Mouse (Mus musculus) intestine, embryonic 14.5 days (tissue): ENCODE measurements around the gene Twnk. TPM values are rescaled to one million over a fixed set of nuclear protein-coding genes. Genes with fewer than 3 reads are reported as not detected.

ENCODE experiments used
- ATAC-seq: fragments of 200-750 bp; cut with Nextera tagmentation; replicated peaks from 2 replicates; pipeline ENCODE4 v1.8.0; 2017; ENCODE audit warnings: low read depth, moderate number of reproducible peaks, moderate TSS enrichment, moderate library complexity; ENCODE audit not compliant: low FRiP score, low TSS enrichment
- DNase-seq: peaks from one replicate; pipeline ENCODE4 v3.0.0-alpha.2; 2018; ENCODE audit warnings: low spot score
- H3K27ac ChIP-seq: fragments of 300-500 bp; sonication (generic); 2 replicates; pipeline ENCODE4 v1.5.1; 2014; ENCODE audit warnings: low read depth, mild to moderate bottlenecking, control low read depth
- H3K27me3 ChIP-seq: fragments of 300-500 bp; sonication (generic); replicated peaks from 2 replicates; pipeline ENCODE4 v1.6.1; 2014; ENCODE audit warnings: low read length, control low read depth; ENCODE audit not compliant: control insufficient read depth, insufficient read depth
- H3K36me3 ChIP-seq: fragments of 300-500 bp; sonication (generic); 2 replicates; pipeline ENCODE4 v1.6.1; 2014; ENCODE audit warnings: low read length, control low read depth; ENCODE audit not compliant: control insufficient read depth, insufficient read depth
- H3K4me1 ChIP-seq: fragments of 300-500 bp; sonication (generic); replicated peaks from 2 replicates; pipeline ENCODE4 v1.6.1; 2014; ENCODE audit warnings: low read length, control low read depth, mixed read lengths; ENCODE audit not compliant: control insufficient read depth, insufficient read depth
- H3K4me2 ChIP-seq: fragments of 300-500 bp; sonication (generic); 2 replicates; pipeline ENCODE4 v1.6.1; 2014; ENCODE audit warnings: low read length
- H3K4me3 ChIP-seq: fragments of 300-500 bp; sonication (generic); 2 replicates; pipeline ENCODE4 v1.5.1; 2014; ENCODE audit warnings: low read depth, low read length, control low read depth, mixed read lengths
- H3K9ac ChIP-seq: fragments of 300-500 bp; sonication (generic); 2 replicates; pipeline ENCODE4 v1.6.1; 2014; ENCODE audit warnings: mild to moderate bottlenecking, low read length
- H3K9me3 ChIP-seq: fragments of 300-500 bp; sonication (generic); 2 replicates; pipeline ENCODE4 v1.6.1; 2016; ENCODE audit warnings: low read length, control low read depth; ENCODE audit not compliant: control insufficient read depth
- WGBS: fragments of 180-500 bp; shearing (Covaris S2); extraction: QIAGEN DNeasy Blood & Tissue Kit; methylation state at CpG from one replicate; pipeline ENCODE4 v1.1.7; 2014; 5-methylcytosine and 5-hydroxymethylcytosine counted together
- polyA plus RNA-seq: library from polyadenylated mRNA; unstranded; fragments of >200 nt; fragmentation: Nextera tagmentation; extraction: Ambion mirVana; gene quantifications from 2 replicates; pipeline ENCODE4 v1.2.1, GENCODE M21; 2014

Twnk gene
- polyA plus RNA-seq, 1 experiment from 2014 or later, result 16.7 TPM

DNA sequence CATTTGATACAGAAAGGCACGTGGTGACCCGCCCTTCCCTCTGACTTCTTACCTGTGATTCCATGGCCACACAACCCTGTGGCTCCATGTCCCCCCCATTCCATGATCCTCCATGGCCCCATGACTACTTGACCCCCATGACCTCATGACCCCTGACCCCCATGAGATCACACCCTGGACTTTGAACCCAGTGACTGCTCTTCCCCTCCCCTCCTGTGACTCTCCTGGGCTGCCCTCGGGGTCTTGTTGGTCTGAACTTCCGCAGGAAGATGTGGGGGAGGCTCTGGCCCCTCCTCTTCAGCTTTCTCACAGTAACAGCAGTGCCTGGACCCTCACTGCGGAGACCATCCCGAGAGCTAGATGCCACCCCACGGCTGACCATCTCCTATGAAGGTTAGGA, 13.2 kb upstream of the Twnk start:
- no peak for DNase-seq
- H3K27ac ChIP-seq, result no peak overlapping the region

DNA sequence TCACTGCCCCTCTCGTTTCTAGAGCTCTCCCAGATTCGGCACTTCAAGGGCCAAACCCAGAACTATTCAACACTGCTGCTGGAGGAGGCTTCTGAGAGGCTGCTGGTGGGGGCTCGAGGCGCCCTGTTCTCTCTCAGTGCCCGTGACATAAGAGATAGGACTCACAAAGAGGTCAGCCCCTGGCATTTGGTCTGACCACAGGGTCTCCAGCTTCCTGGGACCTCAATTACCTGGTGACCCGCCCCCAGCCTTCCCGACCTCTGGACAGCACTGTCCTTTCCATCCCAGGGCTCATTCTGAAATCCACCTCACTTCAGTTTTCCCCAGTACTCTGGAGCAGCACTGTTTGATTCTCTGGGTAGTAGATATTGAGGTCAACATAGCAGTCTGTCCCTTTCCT, 12.8 kb upstream of the Twnk start:
- ATAC-seq (no peak), DNase-seq (no peak)
- Histone ChIP-seq H3K4me3 (no peak overlapping the region), H3K27ac (no peak overlapping the region), H3K9ac (no peak overlapping the region), H3K27me3 (no peaks in the 10 kb centered on the region), H3K4me1 (peaks cover 16% of the 10 kb centered on the region), H3K9me3 (no peaks in the 10 kb centered on the region), H3K4me2 (no peak overlapping the region), H3K36me3 (peaks cover 25% of the 10 kb centered on the region)
- 45% methylated on average over 7 of the region's 7 CpGs for WGBS

More for the DNA sequence above, 13.2 kb upstream of the Twnk start:
- Histone ChIP-seq H3K4me3 (no peak overlapping the region), H3K9me3 (no peaks in the 10 kb centered on the region), H3K4me2 (no peak overlapping the region), H3K27me3 (no peaks in the 10 kb centered on the region), H3K4me1 (peaks cover 16% of the 10 kb centered on the region), H3K36me3 (peaks cover 21% of the 10 kb centered on the region; the same call in 1 of the 2 replicates), H3K9ac (no peak overlapping the region)
- WGBS, result 42% methylated on average over 7 of the region's 7 CpGs
- ATAC-seq, result no peak

DNA sequence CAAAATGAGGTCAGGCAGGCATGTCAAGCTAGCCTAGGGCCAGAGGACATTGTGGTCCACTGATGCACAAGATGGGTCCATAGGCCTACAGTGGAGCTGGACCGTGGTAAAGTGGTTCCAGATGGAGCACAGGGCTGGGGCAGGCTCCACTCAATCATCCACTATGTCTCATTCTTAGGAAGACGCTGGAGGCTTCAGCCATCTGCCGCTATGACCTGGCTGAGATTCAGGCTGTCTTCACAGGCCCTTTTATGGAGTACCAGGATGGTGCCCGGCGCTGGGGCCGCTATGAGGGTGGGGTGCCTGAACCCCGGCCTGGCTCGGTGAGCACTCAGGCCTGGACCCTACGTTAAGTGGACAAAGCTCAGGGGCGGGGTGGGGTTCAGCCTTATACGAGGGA, 7.7 kb upstream of the Twnk start:
- Histone ChIP-seq H3K4me3 (no peak overlapping the region), H3K4me2 (no peak overlapping the region), H3K27ac (no peak overlapping the region), H3K4me1 (no peaks in the 10 kb centered on the region), H3K9ac (no peak overlapping the region), H3K36me3 (peaks cover 57% of the 10 kb centered on the region), H3K9me3 (no peaks in the 10 kb centered on the region), H3K27me3 (no peaks in the 10 kb centered on the region)
- ATAC-seq, result no peak
- no peak for DNase-seq
- 85% methylated on average over 11 of the region's 11 CpGs for WGBS

DNA sequence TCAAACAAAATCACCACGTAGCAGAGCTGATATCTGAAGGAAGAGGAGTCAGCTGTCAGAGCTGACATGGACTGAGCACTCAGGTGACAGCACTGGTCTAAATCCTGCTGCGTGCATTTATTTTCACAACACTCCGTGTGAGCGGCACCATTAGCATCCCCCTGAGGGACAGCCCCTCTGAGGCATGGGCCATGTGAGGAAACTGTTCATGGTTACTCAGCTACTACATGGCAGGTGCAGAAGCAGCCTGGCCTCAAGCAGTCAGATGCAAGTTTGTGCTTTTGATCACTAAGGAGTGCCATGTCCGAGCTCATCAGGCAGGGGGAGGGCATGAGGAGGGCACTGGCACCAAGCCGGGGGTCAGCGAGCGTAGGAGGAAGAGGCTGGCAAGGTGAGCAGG, 5.8 kb upstream of the Twnk start:
- no peaks in the 10 kb centered on the region for H3K9me3 ChIP-seq
- H3K9ac ChIP-seq, result no peak overlapping the region
- no peaks in the 10 kb centered on the region for H3K27me3 ChIP-seq
- ATAC-seq (no peak), DNase-seq (no peak)
- no peak overlapping the region for H3K4me2 ChIP-seq
- peaks cover 66% of the 10 kb centered on the region for H3K36me3 ChIP-seq
- 88% methylated on average over 8 of the region's 8 CpGs for WGBS
- no peak overlapping the region for H3K27ac ChIP-seq
- no peaks in the 10 kb centered on the region for H3K4me1 ChIP-seq
- H3K4me3 ChIP-seq, result no peak overlapping the region

DNA sequence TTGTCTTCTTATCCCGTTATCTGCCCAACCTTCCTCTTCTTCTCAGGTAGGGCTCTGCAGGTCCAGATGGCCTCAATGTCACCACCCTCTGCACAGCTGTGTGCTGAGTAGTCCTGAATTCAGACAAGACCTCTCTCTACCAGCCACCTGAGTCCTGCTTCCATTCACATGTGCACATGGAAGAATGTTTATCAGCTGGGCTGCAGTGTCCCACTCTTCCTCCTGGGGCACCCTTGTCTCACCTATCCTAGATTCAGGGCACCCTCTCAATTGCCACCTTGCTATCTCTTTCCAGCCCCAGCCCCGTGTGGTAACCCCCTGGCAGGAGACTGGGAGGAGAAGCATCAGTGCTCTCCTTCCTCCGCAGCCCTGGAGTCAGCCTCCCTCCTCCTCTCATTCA, 3.2 kb upstream of the Twnk start:
- DNase-seq (no peak), ATAC-seq (no peak)
- Histone ChIP-seq H3K27ac (no peak overlapping the region), H3K4me3 (no peak overlapping the region), H3K36me3 (peaks cover 59% of the 10 kb centered on the region), H3K4me2 (no peak overlapping the region), H3K27me3 (no peaks in the 10 kb centered on the region), H3K9me3 (no peaks in the 10 kb centered on the region), H3K9ac (no peak overlapping the region), H3K4me1 (peaks cover 11% of the 10 kb centered on the region)
- WGBS, result 58% methylated on average over 3 of the region's 3 CpGs

DNA sequence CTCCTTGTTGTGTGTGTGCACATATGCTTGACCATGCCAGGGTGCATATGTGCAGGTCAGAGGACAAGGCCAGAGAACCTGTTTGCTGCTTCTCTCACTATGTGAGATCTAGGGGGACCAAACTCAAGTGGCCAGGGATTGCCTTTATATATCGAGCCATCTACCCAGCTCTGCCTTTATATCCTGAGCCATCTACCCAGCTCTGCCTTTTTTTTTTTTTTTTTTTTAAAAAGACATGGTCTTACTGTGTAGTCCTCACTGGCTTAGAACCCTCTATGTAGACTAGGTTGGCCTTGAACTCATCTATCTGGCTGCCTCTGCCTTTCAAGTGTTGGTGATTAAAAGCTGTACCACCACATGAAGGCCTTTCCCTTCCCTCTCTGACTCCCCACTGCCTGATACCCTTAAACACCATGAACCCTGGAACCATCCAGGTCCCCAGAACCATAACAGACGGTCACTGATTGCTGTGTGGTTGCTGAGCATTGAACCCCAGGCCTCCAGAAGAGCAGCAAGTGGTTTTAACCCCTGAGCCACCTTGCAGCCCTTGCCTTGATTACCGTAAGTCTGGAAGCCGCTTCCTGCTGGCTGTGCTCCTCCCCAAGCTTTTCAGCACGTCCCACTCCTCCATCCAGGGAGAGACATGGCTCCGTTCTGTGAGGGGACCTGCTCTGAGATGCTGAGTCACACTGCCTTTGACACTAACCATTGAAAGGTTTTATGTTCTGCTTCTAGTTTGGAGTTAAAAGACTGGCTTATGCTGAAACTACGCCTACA, 1.5 kb upstream of the Twnk start:
- Histone ChIP-seq H3K4me3 (no peak overlapping the region), H3K9me3 (no peaks in the 10 kb centered on the region), H3K9ac (no peak overlapping the region), H3K27ac (no peak overlapping the region), H3K4me1 (peaks cover 18% of the 10 kb centered on the region), H3K27me3 (no peaks in the 10 kb centered on the region), H3K36me3 (peaks cover 44% of the 10 kb centered on the region), H3K4me2 (no peak overlapping the region)
- 86% methylated on average over 7 of the region's 7 CpGs for WGBS
- no peak for ATAC-seq
- no peak for DNase-seq

DNA sequence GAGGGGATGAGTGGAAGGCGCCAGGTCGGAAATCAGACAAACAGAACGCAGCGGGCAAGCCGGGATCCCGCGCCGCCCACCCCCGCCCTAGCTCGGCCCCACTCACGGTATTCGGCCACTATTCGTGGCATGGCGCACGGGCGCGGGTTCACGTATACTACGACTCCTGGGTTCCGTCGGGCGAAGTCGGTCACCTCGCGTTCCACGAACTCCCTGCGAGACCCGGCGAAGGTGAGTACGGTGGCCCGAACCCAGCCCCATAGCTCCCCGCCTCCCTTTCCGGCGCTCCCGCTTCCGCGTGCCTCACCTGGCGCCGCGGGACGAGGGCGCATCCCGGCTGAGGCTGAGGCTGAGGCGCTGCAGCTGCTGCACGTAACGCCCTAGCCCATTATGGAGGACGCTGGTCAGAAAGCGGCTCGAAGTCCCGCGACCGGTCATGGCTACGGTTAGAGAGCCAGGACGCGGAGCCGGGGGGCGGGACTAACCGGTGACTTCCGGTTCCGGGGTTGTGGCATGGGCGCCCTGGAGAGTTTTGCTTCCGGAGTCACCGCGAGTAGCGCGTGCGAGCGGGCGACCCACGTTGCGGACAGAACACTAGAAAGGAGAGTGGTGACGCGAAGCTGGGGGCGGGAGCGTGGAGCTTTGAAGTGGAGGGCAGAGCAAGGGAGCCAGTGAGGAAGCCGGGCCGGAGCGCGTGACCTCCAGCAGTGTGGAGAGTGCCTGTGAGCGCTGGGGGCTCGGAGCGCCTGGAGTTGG, 672 bp downstream of the Twnk start, which contains the start of gene Mrpl43:
Gene Mrpl43 (minus strand): TSS at position 486 of the 756 bp plus-strand sequence.
- peak; percentile 93 for ATAC-seq
- H3K27ac ChIP-seq, result peak within 1 kb of the TSS; percentile 81
- H3K36me3 ChIP-seq, result peaks cover 46% of the 10 kb centered on the region
- WGBS, result under 1% methylated on average over 75 of the region's 82 CpGs
- peak; percentile 99 for DNase-seq
- H3K27me3 ChIP-seq, result no peaks in the 10 kb centered on the region
- H3K4me3 ChIP-seq, result peak within 1 kb of the TSS; percentile 99
- peak within 1 kb of the TSS; percentile 73 for H3K9ac ChIP-seq
- H3K4me1 ChIP-seq, result peaks cover 18% of the 10 kb centered on the region
- H3K4me2 ChIP-seq, result peak within 1 kb of the TSS; percentile 94
- H3K9me3 ChIP-seq, result no peaks in the 10 kb centered on the region

DNA sequence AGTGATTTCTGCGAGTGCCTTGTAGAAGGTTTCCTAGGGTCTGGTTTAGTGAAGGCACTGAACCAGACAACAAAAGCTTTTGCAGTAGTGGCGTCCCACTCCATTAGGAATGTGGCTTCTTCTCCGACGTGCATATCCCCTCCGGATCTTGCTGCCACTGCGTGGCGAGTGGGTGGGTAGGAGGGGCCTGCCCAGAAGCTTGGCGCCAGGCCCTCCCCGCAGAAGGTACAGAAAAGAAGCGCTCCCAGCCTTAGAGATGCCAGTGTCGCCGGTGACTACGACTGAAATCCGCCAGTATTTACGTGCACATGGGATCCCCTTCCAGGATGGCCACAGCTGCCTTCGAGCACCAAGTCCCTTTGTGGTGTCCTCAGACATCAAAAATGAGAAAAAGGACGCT, 1.6 kb downstream of the Twnk start:
- ATAC-seq, result no peak
- Histone ChIP-seq H3K4me3 (peak overlapping the region; percentile 99), H3K9me3 (no peaks in the 10 kb centered on the region), H3K4me1 (peaks cover 18% of the 10 kb centered on the region), H3K27ac (peak overlapping the region; percentile 81), H3K4me2 (peak overlapping the region; percentile 94), H3K9ac (peak overlapping the region; percentile 73), H3K36me3 (peaks cover 49% of the 10 kb centered on the region), H3K27me3 (no peaks in the 10 kb centered on the region)
- 38% methylated on average over 17 of the region's 17 CpGs for WGBS
- no peak for DNase-seq
